Mouse (Mus musculus) heart, postnatal 25 days (tissue): ENCODE results near the gene Zfp639. TPM values are rescaled to one million over a fixed set of nuclear protein-coding genes. Genes with fewer than 3 reads are reported as not detected.
A peak's percentile ranks its signal among the peaks of the same experiment; 100 is the strongest.

Experiments
- DNase-seq: peaks from one replicate; pipeline ENCODE4 v3.0.0; 2022; ENCODE audit warnings: low spot score
- intact Hi-C: fragments of 180-260 bp; cut with DNase I; formaldehyde crosslinking; loops from one replicate; pipeline ENCODE4 v1.15.1; 2025
- total RNA-seq, 2 experiments: library from RNA; stranded (reverse); gene quantifications; 2 replicates each; pipeline ENCODE4 v1.2.3; 2021

Gene Zfp639
- 10 to 100 TPM; 21.0 to 21.7 TPM for total RNA-seq

- intact Hi-C loops, result loop anchor here (2.0 to 5.0 kb wide), 4 partner anchors 37 to 188 kb away; partner anchors contain the start of gene Pik3ca
These were observed at the start of gene Zfp639 for GRCm38 (mm10) chr3:32509496-32510374. Zfp639 (plus strand) TSS chr3:32510259.

GRCm38 (mm10) chr3:32467321-32467720 lies 42.7 kb upstream of the Zfp639 start:
- intact Hi-C loops, result no loop called here
- DNase-seq, result no peak

More at GRCm38 (mm10) chr3:32509496-32510374, at the start of gene Zfp639:
- no peak for DNase-seq

DNA sequence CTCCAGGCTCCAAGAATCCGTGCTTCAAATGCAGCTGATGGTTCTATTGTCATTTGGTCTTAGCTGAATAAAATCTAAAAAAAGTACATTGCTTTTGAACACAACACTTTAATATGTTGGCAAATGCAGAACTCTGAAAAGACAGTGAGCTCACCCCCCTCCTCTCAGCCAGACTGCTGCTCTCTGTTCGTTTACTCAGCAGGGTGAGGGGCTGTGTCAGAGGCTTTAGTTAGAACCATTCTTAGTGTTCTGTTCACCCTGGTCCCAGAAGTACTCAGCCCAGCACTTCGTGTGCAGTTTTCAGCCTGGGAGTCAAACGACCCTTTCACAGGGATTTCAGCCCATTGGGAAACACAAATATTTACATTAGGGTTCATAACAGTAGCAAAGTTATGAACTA lies 41.6 kb upstream of the Zfp639 start:
- intact Hi-C loops, result no loop called here

GRCm38 (mm10) chr3:32470449-32470848 lies 39.6 kb upstream of the Zfp639 start:
- no peak for DNase-seq
- intact Hi-C loops, result loop anchor here (5.0 kb wide), 1 partner anchor 37 kb away; no protein-coding TSS in a partner anchor

More for the DNA sequence above, 41.6 kb upstream of the Zfp639 start:
- DNase-seq, result no peak

DNA sequence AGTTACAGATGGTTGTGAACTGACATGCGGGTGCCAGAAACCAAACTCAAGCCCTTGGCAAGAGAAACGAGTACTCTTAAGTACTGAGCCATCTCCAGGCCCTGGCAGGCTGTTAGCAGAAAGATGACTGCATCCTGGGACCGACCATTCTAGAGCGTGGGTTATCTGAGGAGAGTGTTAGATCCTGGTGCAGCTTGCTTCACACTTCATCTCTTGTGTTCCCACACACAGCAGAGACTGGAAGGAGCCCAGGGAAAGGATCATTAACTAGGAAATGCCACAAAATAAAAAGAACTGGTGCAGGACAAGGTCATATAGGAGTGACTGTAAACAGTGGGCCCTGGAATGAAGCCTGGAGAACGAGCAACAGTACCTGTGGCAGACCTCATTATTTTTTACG lies 39.0 kb upstream of the Zfp639 start:
- no peak for DNase-seq
- intact Hi-C loops, result loop anchor here (5.0 kb wide), 1 partner anchor 36 kb away; no protein-coding TSS in a partner anchor

GRCm38 (mm10) chr3:32472191-32472900 lies 37.7 kb upstream of the Zfp639 start:
- DNase-seq, result peak; percentile 14
- intact Hi-C loops, result loop anchor here (5.0 kb wide), 1 partner anchor 35 kb away; no protein-coding TSS in a partner anchor

DNA sequence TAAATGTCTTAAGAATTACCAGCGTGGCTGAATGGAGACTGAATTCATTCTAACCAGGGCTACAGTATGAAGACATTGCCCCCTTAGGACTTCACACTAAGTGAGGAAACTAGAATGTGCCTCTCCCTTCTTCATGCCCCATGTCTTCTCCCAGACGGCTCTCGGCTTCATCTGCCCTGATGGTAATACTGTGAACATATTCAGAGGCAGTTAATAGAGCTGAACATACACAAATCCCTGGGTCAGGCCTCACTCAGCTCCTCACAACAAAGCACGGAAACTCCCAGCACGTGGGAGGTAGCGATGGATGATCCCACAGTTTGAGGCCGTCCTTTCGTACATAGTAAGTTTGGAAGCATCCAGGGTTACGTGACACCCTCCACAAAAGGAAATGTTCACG lies 36.9 kb upstream of the Zfp639 start:
- intact Hi-C loops, result loop anchor here (5.0 kb wide), 1 partner anchor 34 kb away; no protein-coding TSS in a partner anchor
- no peak for DNase-seq

DNA sequence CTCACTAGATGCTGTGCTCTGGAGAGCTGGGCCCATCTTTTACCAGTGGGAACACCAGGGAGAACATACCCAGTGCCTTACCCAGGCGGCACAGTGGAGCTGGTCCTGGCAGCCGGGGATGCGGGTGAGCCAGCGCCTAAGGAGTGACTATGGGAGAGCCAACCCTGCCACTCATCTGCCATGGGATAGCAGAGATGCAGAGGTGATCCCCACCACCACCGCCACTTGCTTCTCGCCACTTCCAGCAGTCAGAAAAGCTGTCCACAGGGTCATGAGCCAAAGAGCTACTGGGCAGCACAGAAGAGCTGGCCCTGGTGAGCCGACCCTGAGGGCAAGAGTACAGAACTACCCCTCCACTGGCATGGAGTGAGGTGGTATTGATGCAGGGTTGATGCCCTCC lies 30.1 kb upstream of the Zfp639 start:
- no peak for DNase-seq
- intact Hi-C loops, result no loop called here

- intact Hi-C loops, result no loop called here
- DNase-seq, result no peak
These were observed 27.0 kb upstream of the Zfp639 start for GRCm38 (mm10) chr3:32483035-32483434.

DNA sequence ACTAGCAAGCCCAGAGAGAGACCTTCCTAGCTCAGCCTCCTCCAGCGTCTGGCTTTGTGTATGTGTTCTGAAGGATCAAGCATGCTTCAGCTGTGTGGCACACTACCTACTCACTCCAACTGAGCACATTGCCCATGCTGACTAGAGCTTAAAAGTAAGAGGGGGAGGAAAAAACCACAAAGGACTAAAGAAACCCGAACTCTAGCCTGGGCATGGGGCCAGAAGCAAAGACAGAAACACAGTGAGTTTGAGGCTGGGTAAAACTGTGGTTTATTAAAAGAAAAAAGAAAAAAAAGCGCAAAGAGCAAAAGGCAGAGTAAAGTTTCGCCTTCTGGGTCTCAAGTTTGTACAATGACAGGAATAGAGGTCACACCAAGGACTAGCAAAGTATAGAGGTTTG lies 23.5 kb upstream of the Zfp639 start:
- intact Hi-C loops, result no loop called here
- DNase-seq, result no peak

DNA sequence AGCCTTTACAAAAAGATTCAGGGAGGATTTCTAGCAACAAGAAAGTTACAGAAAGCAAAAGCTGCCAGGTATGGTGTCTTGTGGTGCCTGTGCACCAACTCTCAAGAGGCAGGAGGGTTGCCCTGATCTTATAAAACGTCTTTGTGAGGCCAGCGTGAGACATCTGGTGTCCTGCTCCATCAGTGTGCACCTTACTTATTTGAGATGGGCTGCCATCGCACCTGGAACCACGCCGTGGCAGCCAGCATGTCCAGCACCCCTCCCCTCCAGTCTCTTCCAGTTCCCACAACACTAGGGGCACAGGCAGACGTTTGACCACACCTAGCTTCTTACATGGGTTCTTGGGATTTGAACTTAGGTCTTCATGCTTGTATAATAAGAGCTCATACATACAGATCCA lies 21.9 kb upstream of the Zfp639 start:
- intact Hi-C loops, result no loop called here
- no peak for DNase-seq

DNA sequence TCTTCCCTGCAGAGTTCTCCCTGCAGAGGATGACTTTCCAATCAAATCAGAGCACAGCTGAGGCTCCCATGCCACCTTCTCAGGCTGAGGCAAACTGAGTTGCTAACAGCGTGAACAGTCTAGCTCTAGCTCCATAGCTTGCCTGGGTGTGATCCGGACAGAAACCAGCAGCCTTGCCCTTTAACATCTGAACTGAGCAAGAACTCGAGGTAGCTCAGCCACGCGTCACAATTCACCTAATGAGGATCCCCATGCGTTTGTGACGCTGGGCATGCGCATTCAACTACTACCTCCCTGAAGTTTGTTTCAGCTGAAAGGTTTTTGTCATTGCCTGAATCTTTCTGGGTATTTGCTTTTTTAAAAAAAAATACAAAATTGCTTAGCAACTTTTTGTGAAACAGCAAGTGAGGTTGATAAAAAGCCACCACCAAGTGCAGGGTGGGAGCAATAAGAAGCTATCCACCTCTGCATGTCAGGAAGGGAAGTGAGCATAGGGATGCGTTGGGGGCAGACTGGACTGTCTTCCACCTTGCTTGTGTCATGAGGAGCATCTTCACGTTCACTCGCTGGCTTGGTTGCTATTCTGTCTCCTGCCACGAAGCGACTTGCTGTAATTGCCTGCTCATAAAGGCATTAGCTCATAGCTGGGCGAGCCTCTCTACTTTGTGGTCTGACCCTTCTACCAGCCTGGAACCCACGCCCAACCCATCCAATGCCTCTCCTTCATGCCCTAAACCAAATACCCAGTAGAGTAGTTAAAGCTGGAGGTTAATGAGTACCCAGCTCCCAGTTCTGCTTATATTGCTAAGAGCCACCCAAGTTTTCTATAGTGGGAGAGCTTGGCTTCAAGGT lies 19.8 kb upstream of the Zfp639 start:
- intact Hi-C loops, result loop anchor here (5.0 kb wide), 1 partner anchor 58 kb away; no protein-coding TSS in a partner anchor
- DNase-seq, result no peak

DNA sequence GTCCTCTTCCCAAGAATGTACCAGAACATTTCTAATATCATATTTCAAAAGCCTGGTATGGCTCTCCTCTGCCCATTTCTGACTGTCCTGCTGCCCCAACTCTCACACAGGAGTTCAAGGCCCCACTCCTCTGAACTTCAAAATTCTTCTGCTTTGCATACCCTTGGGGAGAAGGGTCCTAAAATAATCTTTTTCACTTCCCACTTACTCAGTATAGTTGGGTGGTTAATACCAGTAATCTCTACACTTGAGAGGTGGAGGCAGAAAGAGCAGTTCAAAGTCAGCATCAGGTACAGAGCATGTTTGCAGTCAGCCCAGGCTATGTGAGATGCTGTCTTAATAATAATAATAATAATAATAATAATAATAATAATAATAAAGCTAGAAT lies 19.1 kb upstream of the Zfp639 start:
- intact Hi-C loops, result loop anchor here (5.0 kb wide), 1 partner anchor 59 kb away; no protein-coding TSS in a partner anchor

DNA sequence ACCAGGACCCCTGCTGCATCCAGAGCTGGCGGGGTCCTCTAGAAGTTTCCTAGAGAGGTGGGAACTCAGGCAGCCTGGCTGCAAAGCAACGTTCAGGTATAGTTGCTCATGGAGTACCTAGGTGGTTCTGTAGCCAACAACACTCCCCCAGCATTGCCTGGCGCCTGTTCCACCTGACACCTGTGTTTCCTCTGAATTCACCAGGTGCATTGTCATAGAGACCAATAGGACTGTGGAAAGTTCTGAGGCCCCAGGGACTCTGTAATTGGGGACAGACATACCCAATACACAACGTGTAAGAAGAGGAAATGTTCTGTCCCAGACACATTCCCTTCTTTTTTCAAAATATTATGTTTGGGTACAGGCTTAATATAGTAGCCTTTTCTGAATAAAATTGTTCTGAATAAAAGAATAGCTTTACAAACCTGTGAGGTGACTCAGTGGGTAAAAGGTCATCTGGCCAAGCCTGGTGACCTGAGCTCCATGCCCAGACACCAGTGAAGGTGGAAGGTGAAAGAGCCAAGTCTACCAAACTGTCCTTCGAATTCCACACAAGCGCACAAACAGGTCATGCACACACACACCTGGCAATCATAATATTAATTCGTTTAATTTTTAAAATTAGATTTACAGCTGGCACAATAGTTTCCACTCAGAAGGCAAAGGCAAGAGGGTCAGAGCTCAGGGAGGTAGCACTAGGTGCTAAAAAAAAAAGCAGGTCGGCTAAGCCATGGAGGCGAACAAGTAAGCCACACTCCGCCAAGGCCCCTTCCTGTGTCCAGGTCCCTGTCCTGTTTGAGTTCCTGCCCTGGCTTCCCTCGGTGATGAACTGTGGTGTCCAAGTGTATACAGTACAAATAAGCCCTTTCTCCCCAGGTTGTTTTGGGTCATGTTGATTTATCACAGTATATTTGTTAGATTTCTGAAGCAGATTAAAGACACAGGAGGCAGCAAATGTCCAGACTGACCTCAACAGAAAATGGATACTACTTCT lies 17.7 kb upstream of the Zfp639 start, which contains the start of gene Kcnmb3:
Kcnmb3 (minus strand) TSS at position 135 of the 994 bp plus-strand sequence.
- no peak for DNase-seq
- intact Hi-C loops, result loop anchor here (5.0 kb wide), 1 partner anchor 60 kb away; no protein-coding TSS in a partner anchor

More for the DNA sequence above, 19.1 kb upstream of the Zfp639 start:
- DNase-seq, result no peak

GRCm38 (mm10) chr3:32494387-32495087 lies 15.5 kb upstream of the Zfp639 start:
- intact Hi-C loops, result loop anchor here (5.0 kb wide), 1 partner anchor 62 kb away; no protein-coding TSS in a partner anchor
- no peak for DNase-seq

DNA sequence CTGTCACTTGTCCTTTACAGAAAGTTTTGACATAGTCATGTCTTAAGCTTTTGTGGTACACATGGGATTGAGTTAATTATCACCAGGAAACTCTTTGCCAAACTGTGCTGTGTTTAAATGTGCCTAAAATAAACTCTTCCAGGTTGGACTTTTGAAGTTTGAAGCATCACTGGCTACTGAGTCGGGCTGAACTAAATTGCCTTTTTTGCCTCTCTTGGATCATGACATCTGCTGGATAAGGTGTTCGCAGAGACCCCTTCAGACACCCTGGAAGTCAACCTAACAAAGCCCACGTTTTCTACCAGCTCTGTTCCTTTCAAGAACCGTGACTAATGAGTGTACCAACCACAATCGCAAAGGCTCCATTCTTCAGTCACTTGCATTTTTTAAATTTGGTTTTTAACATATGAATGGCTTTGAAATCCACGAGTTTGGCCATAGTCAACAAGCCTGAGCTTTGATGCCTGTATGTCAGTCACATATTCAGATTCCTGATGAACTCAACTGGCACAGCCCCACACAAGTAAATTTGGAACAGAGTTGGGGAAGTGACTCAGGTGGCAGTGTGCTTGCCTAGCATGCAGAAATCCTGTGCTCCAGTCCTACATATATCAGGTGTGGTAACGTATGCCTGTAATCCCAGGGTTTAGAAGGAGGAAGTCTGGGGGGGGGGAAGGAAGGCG lies 14.8 kb upstream of the Zfp639 start:
- no peak for DNase-seq
- intact Hi-C loops, result no loop called here
